Mouse (Mus musculus) R1 (cell line): ENCODE data around the gene Faf2.

ENCODE experiments used
- DNase-seq: peaks from one replicate; pipeline ENCODE4 v3.0.0-alpha.2; 2018; ENCODE audit warnings: low read depth, low spot score

Faf2 gene

GRCm38 (mm10) chr13:54680184-54680853 lies 58.7 kb downstream of the Faf2 start:
- DNase-seq: no peak

- DNase-seq: no peak
Measured at GRCm38 (mm10) chr13:54681291-54681690, 59.7 kb downstream of the Faf2 start.

- DNase-seq: no peak
Measured at GRCm38 (mm10) chr13:54683301-54683700, 61.7 kb downstream of the Faf2 start.

- DNase-seq: no peak
Measured at GRCm38 (mm10) chr13:54684140-54684896, 62.7 kb downstream of the Faf2 start.

- DNase-seq: peak; percentile 46
Measured at GRCm38 (mm10) chr13:54685174-54685573, 63.6 kb downstream of the Faf2 start.

GRCm38 (mm10) chr13:54686139-54687053 lies 64.8 kb downstream of the Faf2 start:
- peak; percentile 73 for DNase-seq

GRCm38 (mm10) chr13:54687096-54687495 lies 65.5 kb downstream of the Faf2 start:
- peak; percentile 89 for DNase-seq

GRCm38 (mm10) chr13:54687575-54688424 lies 66.2 kb downstream of the Faf2 start:
- peak; percentile 100 for DNase-seq

GRCm38 (mm10) chr13:54690151-54690740 lies 68.7 kb downstream of the Faf2 start:
- no peak for DNase-seq

- no peak for DNase-seq
Measured at GRCm38 (mm10) chr13:54691737-54692136, 70.2 kb downstream of the Faf2 start.

GRCm38 (mm10) chr13:54692711-54693557 lies 71.3 kb downstream of the Faf2 start:
- DNase-seq: no peak

- peak; percentile 99 for DNase-seq
Measured at GRCm38 (mm10) chr13:54693558-54694347, 72.2 kb downstream of the Faf2 start, which contains the start of gene Rnf44. Rnf44 (minus strand) TSS chr13:54693907.

GRCm38 (mm10) chr13:54694348-54695060 lies 72.9 kb downstream of the Faf2 start:
- peak; percentile 94 for DNase-seq

GRCm38 (mm10) chr13:54695479-54696230 lies 74.1 kb downstream of the Faf2 start:
- DNase-seq: no peak

- no peak for DNase-seq
Measured at GRCm38 (mm10) chr13:54701243-54701642, 79.7 kb downstream of the Faf2 start, which contains the start of gene Cdhr2. Cdhr2 (plus strand) TSS chr13:54701461.

GRCm38 (mm10) chr13:54702507-54702906 lies 80.9 kb downstream of the Faf2 start:
- DNase-seq: no peak

- no peak for DNase-seq
Measured at GRCm38 (mm10) chr13:54704890-54705289, 83.3 kb downstream of the Faf2 start.
